Mouse (Mus musculus) MEL (cell line): ENCODE measurements at regions not wholly inside any gene's neighbourhood (a gene's known extent, or its start where the extent isn't known, plus 50 kb on each side); places are given as distances from the start of the nearest gene placed in this dataset.

ENCODE experiments used
- DNase-seq: peaks from one replicate; pipeline ENCODE4 v3.0.0; 2011; ENCODE audit warnings: low read depth, low spot score
- H3K27ac ChIP-seq: 2 replicates; pipeline ENCODE4 v1.5.1; 2012; ENCODE audit warnings: low read depth, mild to moderate bottlenecking, control low read depth, low read length, moderate library complexity; ENCODE audit not compliant: control insufficient read depth
- H3K27me3 ChIP-seq, 2 experiments: fragments of 150-350 bp in 1 of 2; sonication (generic) in 1 of 2; 2 replicates each; pipeline ENCODE4 v1.6.1; 2012; ENCODE audit warnings: low read length in 2 of 2, mild to moderate bottlenecking in 2 of 2, improper control_type of control experiment in 1 of 2, moderate library complexity in 1 of 2; ENCODE audit not compliant: insufficient read depth in 2 of 2, control insufficient read depth in 1 of 2
- H3K36me3 ChIP-seq, 2 experiments: 2 replicates each; pipeline ENCODE4 v1.6.1; 2012 to 2014; ENCODE audit warnings: low read length in 2 of 2, improper control_type of control experiment in 1 of 2, inconsistent platforms in 1 of 2, mild to moderate bottlenecking in 1 of 2; ENCODE audit not compliant: insufficient read depth in 2 of 2, control insufficient read depth in 1 of 2
- H3K4me1 ChIP-seq, 2 experiments: fragments of 150-350 bp in 1 of 2; sonication (generic) in 1 of 2; 2 replicates each; pipeline ENCODE4 v1.6.1; 2012; ENCODE audit warnings: low read length in 2 of 2, improper control_type of control experiment in 1 of 2, mild to moderate bottlenecking in 1 of 2; ENCODE audit not compliant: insufficient read depth in 2 of 2, control insufficient read depth in 1 of 2
- H3K4me3 ChIP-seq, 2 experiments: fragments of 150-350 bp in 1 of 2; sonication (generic) in 1 of 2; 2 replicates each; pipeline ENCODE4 v1.5.1; 2012; ENCODE audit warnings: low read depth in 2 of 2, low read length in 2 of 2, mild to moderate bottlenecking in 2 of 2, moderate library complexity in 2 of 2, control low read depth in 1 of 2, improper control_type of control experiment in 1 of 2; ENCODE audit not compliant: control insufficient read depth in 1 of 2, insufficient read depth in 1 of 2
- H3K79me2 ChIP-seq: 2 replicates; pipeline ENCODE4 v1.6.1; 2012; ENCODE audit warnings: mild to moderate bottlenecking, low read length, moderate library complexity; ENCODE audit not compliant: control insufficient read depth, poor library complexity, insufficient read depth
- H3K9ac ChIP-seq: 2 replicates; pipeline ENCODE4 v1.6.1; 2012; ENCODE audit warnings: low read depth, mild to moderate bottlenecking, control low read depth, low read length, moderate library complexity; ENCODE audit not compliant: control insufficient read depth, poor library complexity, severe bottlenecking
- H3K9me3 ChIP-seq: fragments of 150-350 bp; sonication (generic); replicated peaks from 2 replicates; pipeline ENCODE4 v1.6.1; 2012; ENCODE audit warnings: mild to moderate bottlenecking, low read length, improper control_type of control experiment, moderate library complexity; ENCODE audit not compliant: insufficient read depth
- BHLHE40 ChIP-seq: IDR thresholded peaks from 2 replicates; pipeline ENCODE4 v1.6.1; 2012; ENCODE audit warnings: low read depth, mild to moderate bottlenecking, inconsistent platforms, low read length, improper control_type of control experiment, borderline replicate concordance
- CHD2 ChIP-seq: IDR thresholded peaks from 2 replicates; pipeline ENCODE4 v1.6.1; 2011; ENCODE audit warnings: low read length, improper control_type of control experiment
- CTCF ChIP-seq, 3 experiments: IDR thresholded peaks in 2 of 3; conservative IDR thresholded peaks in 1 of 3; 2 replicates each; pipeline ENCODE4 v1.5.1; 2011 to 2012; ENCODE audit warnings: low read length in 3 of 3, low read depth in 2 of 3, mild to moderate bottlenecking in 2 of 3, improper control_type of control experiment in 1 of 3, inconsistent platforms in 1 of 3, mixed read lengths in 1 of 3, moderate library complexity in 1 of 3; ENCODE audit not compliant: control insufficient read depth in 1 of 3, insufficient read depth in 1 of 3, poor library complexity in 1 of 3, severe bottlenecking in 1 of 3
- E2F4 ChIP-seq: IDR thresholded peaks from 2 replicates; pipeline ENCODE4 v1.6.1; 2011; ENCODE audit warnings: low read depth, low read length, improper control_type of control experiment, borderline replicate concordance
- ELF1 ChIP-seq: IDR thresholded peaks from 2 replicates; pipeline ENCODE4 v1.6.1; 2014; ENCODE audit warnings: low read depth, mild to moderate bottlenecking, inconsistent platforms, low read length, improper control_type of control experiment, moderate library complexity
- EP300 ChIP-seq, 2 experiments: IDR thresholded peaks; 2 replicates each; pipeline ENCODE4 v1.6.1; 2011; ENCODE audit warnings: improper control_type of control experiment in 2 of 2, low read length in 2 of 2, low read depth in 1 of 2, mild to moderate bottlenecking in 1 of 2
- ETS1 ChIP-seq: IDR thresholded peaks from 2 replicates; pipeline ENCODE4 v1.6.1; 2012; ENCODE audit warnings: low read depth, mild to moderate bottlenecking, inconsistent platforms, low read length, improper control_type of control experiment, moderate library complexity
- GABPA ChIP-seq: IDR thresholded peaks from 2 replicates; pipeline ENCODE4 v1.6.1; 2012; ENCODE audit warnings: low read depth, mild to moderate bottlenecking, inconsistent platforms, low read length, improper control_type of control experiment, moderate library complexity
- GATA1 ChIP-seq: IDR thresholded peaks from 2 replicates; pipeline ENCODE4 v1.6.1; 2011; ENCODE audit warnings: low read depth, low read length, improper control_type of control experiment
- HCFC1 ChIP-seq: IDR thresholded peaks from 2 replicates; pipeline ENCODE4 v1.6.1; 2012; ENCODE audit warnings: low read depth, mild to moderate bottlenecking, inconsistent platforms, low read length, improper control_type of control experiment, moderate library complexity
- JUND ChIP-seq: IDR thresholded peaks from 2 replicates; pipeline ENCODE4 v1.6.1; 2011; ENCODE audit warnings: low read depth, mild to moderate bottlenecking, improper control_type of control experiment, low read length
- KAT2A ChIP-seq: conservative IDR thresholded peaks from 2 replicates; pipeline ENCODE4 v1.6.1; 2012; ENCODE audit warnings: low read depth, low read length, improper control_type of control experiment, inconsistent platforms
- MAFK ChIP-seq: IDR thresholded peaks from 2 replicates; pipeline ENCODE4 v1.6.1; 2011; ENCODE audit warnings: low read depth, mild to moderate bottlenecking, low read length, improper control_type of control experiment, borderline replicate concordance
- MEF2A ChIP-seq: IDR thresholded peaks from 2 replicates; pipeline ENCODE4 v1.6.1; 2014; ENCODE audit warnings: low read depth, mild to moderate bottlenecking, inconsistent platforms, low read length, improper control_type of control experiment; ENCODE audit not compliant: poor library complexity, insufficient replicate concordance, severe bottlenecking; ENCODE audit errors: extremely low read depth
- MXI1 ChIP-seq: IDR thresholded peaks from 2 replicates; pipeline ENCODE4 v1.6.1; 2011; ENCODE audit warnings: mild to moderate bottlenecking, low read depth, low read length, improper control_type of control experiment
- MYB ChIP-seq: IDR thresholded peaks from 2 replicates; pipeline ENCODE4 v1.6.1; 2011; ENCODE audit warnings: mild to moderate bottlenecking, low read depth, low read length, improper control_type of control experiment
- MYC ChIP-seq: IDR thresholded peaks from 2 replicates; pipeline ENCODE4 v1.6.1; 2011; ENCODE audit warnings: low read depth, mild to moderate bottlenecking, low read length, improper control_type of control experiment, moderate library complexity
- NELFE ChIP-seq: IDR thresholded peaks from 2 replicates; pipeline ENCODE4 v1.6.1; 2011; ENCODE audit warnings: low read depth, low read length, improper control_type of control experiment
- POLR2AphosphoS2 ChIP-seq: IDR thresholded peaks from 2 replicates; pipeline ENCODE4 v1.6.1; 2011; ENCODE audit warnings: low read length, improper control_type of control experiment
- POLR2AphosphoS5 ChIP-seq: IDR thresholded peaks from 2 replicates; pipeline ENCODE4 v1.6.1; 2012; ENCODE audit warnings: low read depth, borderline replicate concordance, mild to moderate bottlenecking, inconsistent platforms, low read length, moderate library complexity, mixed read lengths
- RAD21 ChIP-seq: IDR thresholded peaks from 2 replicates; pipeline ENCODE4 v1.6.1; 2011; ENCODE audit warnings: mild to moderate bottlenecking, low read depth, low read length, improper control_type of control experiment
- RCOR1 ChIP-seq: IDR thresholded peaks from 2 replicates; pipeline ENCODE4 v1.6.1; 2012; ENCODE audit warnings: low read depth, mild to moderate bottlenecking, inconsistent platforms, low read length, improper control_type of control experiment
- SIN3A ChIP-seq: IDR thresholded peaks from 2 replicates; pipeline ENCODE4 v1.6.1; 2012; ENCODE audit warnings: low read length, improper control_type of control experiment, inconsistent platforms
- SMC3 ChIP-seq: IDR thresholded peaks from 2 replicates; pipeline ENCODE4 v1.6.1; 2011; ENCODE audit warnings: low read depth, low read length, improper control_type of control experiment
- TBP ChIP-seq: IDR thresholded peaks from 2 replicates; pipeline ENCODE4 v1.8.0; 2011; ENCODE audit warnings: low read depth, low read length, improper control_type of control experiment
- TCF12 ChIP-seq: IDR thresholded peaks from 2 replicates; pipeline ENCODE4 v1.6.1; 2014; ENCODE audit warnings: low read depth, mild to moderate bottlenecking, inconsistent platforms, low read length, improper control_type of control experiment, moderate library complexity
- UBTF ChIP-seq: IDR thresholded peaks from 2 replicates; pipeline ENCODE4 v1.6.1; 2012; ENCODE audit warnings: low read depth, mild to moderate bottlenecking, inconsistent platforms, low read length, improper control_type of control experiment, moderate library complexity, borderline replicate concordance; ENCODE audit not compliant: insufficient read depth
- USF2 ChIP-seq, 2 experiments: IDR thresholded peaks; 2 replicates each; pipeline ENCODE4 v1.6.1; 2011 to 2012; ENCODE audit warnings: improper control_type of control experiment in 2 of 2, low read length in 2 of 2, borderline replicate concordance in 1 of 2, inconsistent platforms in 1 of 2, low read depth in 1 of 2, mild to moderate bottlenecking in 1 of 2; ENCODE audit not compliant: insufficient read depth in 1 of 2
- ZC3H11A ChIP-seq: IDR thresholded peaks from 2 replicates; pipeline ENCODE4 v1.6.1; 2012; ENCODE audit warnings: low read depth, mild to moderate bottlenecking, inconsistent platforms, low read length, improper control_type of control experiment
- ZMIZ1 ChIP-seq: IDR thresholded peaks from 2 replicates; pipeline ENCODE4 v1.6.1; 2012; ENCODE audit warnings: low read depth, mild to moderate bottlenecking, inconsistent platforms, low read length, improper control_type of control experiment, moderate library complexity

DNA sequence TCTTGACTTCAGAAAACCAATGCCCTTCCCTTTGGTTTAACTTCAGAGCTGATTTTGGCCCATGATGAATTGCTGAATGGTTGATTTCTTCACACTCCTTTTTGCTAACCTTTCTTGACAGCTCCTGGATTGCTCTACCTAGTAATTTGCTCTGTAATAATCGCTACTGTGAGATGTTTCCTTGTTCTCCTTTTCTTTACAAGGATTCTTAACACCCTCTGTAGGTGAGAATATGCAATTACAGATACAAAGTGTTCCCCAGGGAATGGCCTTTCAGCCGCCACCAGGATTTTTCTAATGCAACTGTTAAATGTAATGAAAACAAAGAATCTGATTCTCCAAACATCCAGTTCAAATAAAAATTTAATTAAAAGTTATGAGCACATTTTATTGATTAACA is 87.4 kb upstream of the Atp5g3 start:
- H3K27me3 ChIP-seq: peaks cover 12 to 22% of the 10 kb centered on the region in 2 experiments
- H3K36me3 ChIP-seq: no peaks in the 10 kb centered on the region
- no peaks in the 10 kb centered on the region for H3K4me1 ChIP-seq
- DNase-seq: peak; percentile 29
- H3K79me2 ChIP-seq: no peaks in the 10 kb centered on the region
- H3K9ac ChIP-seq: no peak overlapping the region
- no peaks in the 10 kb centered on the region for H3K9me3 ChIP-seq
- no peak overlapping the region for H3K27ac ChIP-seq
- no peak overlapping the region for H3K4me3 ChIP-seq
- TF ChIP-seq CHD2: no peak
- no peak for TF ChIP-seq ELF1
- TF ChIP-seq USF2 (IDR thresholded peaks at IDR 0.05; ENCODE audit: borderline replicate concordance in 1 of 2, insufficient read depth in 1 of 2, low read depth in 1 of 2, low read length in 2 of 2): no peak
- no peak for TF ChIP-seq EP300 (IDR thresholded peaks at IDR 0.05; ENCODE audit: low read depth in 1 of 2, low read length in 2 of 2)
- no peak for TF ChIP-seq UBTF
- TF ChIP-seq MEF2A: no peak
- TF ChIP-seq ZC3H11A: peak; percentile 37; the same call in 1 of the 2 replicates
- no peak for TF ChIP-seq MAFK
- no peak for TF ChIP-seq BHLHE40
- peak in 2 of 3 experiments; percentile 39 to 74; a peak in 4 of 6 replicates for TF ChIP-seq CTCF (IDR thresholded peaks at IDR 0.05 in 2 of 3, conservative IDR thresholded peaks at IDR 0.05 in 1 of 3; ENCODE audit: control insufficient read depth in 1 of 3, insufficient read depth in 1 of 3, low read depth in 2 of 3, low read length in 3 of 3, poor library complexity in 1 of 3, severe bottlenecking in 1 of 3)
- no peak for TF ChIP-seq MYC
- no peak for TF ChIP-seq ETS1
- TF ChIP-seq MXI1: no peak
- peak; percentile 76 for TF ChIP-seq RAD21
- no peak for TF ChIP-seq POLR2AphosphoS5
- TF ChIP-seq JUND: no peak
- TF ChIP-seq GATA1: no peak
- no peak for TF ChIP-seq RCOR1
- no peak for TF ChIP-seq POLR2AphosphoS2
- no peak for TF ChIP-seq ZMIZ1
- no peak for TF ChIP-seq SIN3A
- no peak for TF ChIP-seq GABPA
- TF ChIP-seq KAT2A: no peak
- TF ChIP-seq NELFE: no peak
- no peak for TF ChIP-seq TCF12
- TF ChIP-seq HCFC1: no peak
- no peak for TF ChIP-seq TBP
- TF ChIP-seq SMC3: peak; percentile 74
- TF ChIP-seq MYB: no peak
- no peak for TF ChIP-seq E2F4
